Mouse (Mus musculus) myocyte (in vitro differentiated cells): ENCODE data around the gene Pcare.

Source experiments
- CEBPB ChIP-seq: IDR thresholded peaks from 2 replicates; pipeline ENCODE4 v1.6.1; 2011; ENCODE audit warnings: mild to moderate bottlenecking, moderate library complexity; ENCODE audit not compliant: poor library complexity, insufficient read depth, severe bottlenecking
- E2F4 ChIP-seq: IDR thresholded peaks from one replicate; pipeline ENCODE4 v1.6.1; 2011; ENCODE audit warnings: mild to moderate bottlenecking, control low read depth, moderate library complexity; ENCODE audit not compliant: insufficient read depth
- MAX ChIP-seq: IDR thresholded peaks from one replicate; pipeline ENCODE4 v1.6.1; 2011; ENCODE audit warnings: low read depth, mild to moderate bottlenecking, control low read depth
- MYOD1 ChIP-seq, 3 experiments: IDR thresholded peaks; one replicate each; pipeline ENCODE4 v1.6.1; 2011; ENCODE audit warnings: control low read depth in 2 of 3, low read depth in 2 of 3, mild to moderate bottlenecking in 2 of 3, moderate library complexity in 1 of 3; ENCODE audit not compliant: insufficient read length in 2 of 3, control insufficient read depth in 1 of 3
- MYOG ChIP-seq, 3 experiments: IDR thresholded peaks; one replicate each; pipeline ENCODE4 v1.6.1; 2011; ENCODE audit warnings: control low read depth in 2 of 3, low read depth in 2 of 3, mild to moderate bottlenecking in 2 of 3; ENCODE audit not compliant: insufficient read length in 2 of 3, control insufficient read depth in 1 of 3, insufficient read depth in 1 of 3
- POLR2A ChIP-seq: IDR thresholded peaks from one replicate; pipeline ENCODE4 v1.6.1; 2011; ENCODE audit warnings: low read depth, mild to moderate bottlenecking, control low read depth, moderate library complexity; ENCODE audit not compliant: insufficient read length
- POLR2AphosphoS2 ChIP-seq: IDR thresholded peaks from one replicate; pipeline ENCODE4 v1.6.1; 2011; ENCODE audit warnings: low read depth, control low read depth; ENCODE audit not compliant: insufficient read length
- REST ChIP-seq: IDR thresholded peaks from one replicate; pipeline ENCODE4 v1.6.1; 2011; ENCODE audit warnings: mild to moderate bottlenecking, control low read depth, moderate library complexity; ENCODE audit not compliant: insufficient read depth, insufficient read length
- SRF ChIP-seq: IDR thresholded peaks from one replicate; pipeline ENCODE4 v1.6.1; 2011; ENCODE audit warnings: low read depth; ENCODE audit not compliant: control insufficient read depth, insufficient read length
- TCF12 ChIP-seq: IDR thresholded peaks from one replicate; pipeline ENCODE4 v1.6.1; 2011; ENCODE audit warnings: mild to moderate bottlenecking, control low read depth; ENCODE audit not compliant: poor library complexity, insufficient read depth, severe bottlenecking
- TCF3 ChIP-seq: IDR thresholded peaks from one replicate; pipeline ENCODE4 v1.6.1; 2011; ENCODE audit warnings: low read depth, control low read depth; ENCODE audit not compliant: insufficient read length
- USF1 ChIP-seq: IDR thresholded peaks from one replicate; pipeline ENCODE4 v1.6.1; 2011; ENCODE audit warnings: low read depth, mild to moderate bottlenecking, control low read depth, moderate library complexity

DNA sequence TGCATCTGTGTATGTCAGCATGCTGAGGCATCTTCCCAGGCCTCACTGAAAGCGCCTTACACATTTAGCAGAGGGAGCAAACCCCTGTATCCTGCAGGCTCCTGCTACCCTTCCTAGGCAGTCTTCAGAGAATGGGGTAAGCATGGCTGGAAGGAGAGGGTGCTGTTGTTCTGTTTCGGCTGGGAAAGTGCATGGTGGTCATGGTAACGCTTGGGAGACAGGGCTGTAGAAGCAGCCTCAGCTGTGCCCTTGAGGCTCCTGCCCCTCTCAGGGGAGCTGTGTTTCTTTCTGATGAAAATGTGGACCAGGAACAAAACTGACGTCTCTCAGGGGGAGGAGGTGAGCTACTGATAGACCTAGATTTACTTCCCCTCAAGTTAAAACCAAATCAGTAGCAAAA, 45.0 kb downstream of the Pcare start:
- TF ChIP-seq POLR2A (no peak), E2F4 (no peak), MAX (no peak), USF1 (no peak), MYOD1 (IDR thresholded peaks at IDR 0.05; ENCODE audit: control insufficient read depth in 1 of 3, insufficient read length in 2 of 3, low read depth in 2 of 3) (no peak), POLR2AphosphoS2 (no peak), TCF12 (no peak), TCF3 (no peak), MYOG (IDR thresholded peaks at IDR 0.05; ENCODE audit: control insufficient read depth in 1 of 3, insufficient read depth in 1 of 3, insufficient read length in 2 of 3, low read depth in 2 of 3) (no peak), SRF (no peak), CEBPB (no peak), REST (no peak)
